Mouse (Mus musculus) monocyte, adult 2 months (primary cell): ENCODE data around the gene Prss46.

Experiments used
- DNase-seq, 2 experiments: peaks; one replicate each; pipeline ENCODE4 v3.0.0; 2022; ENCODE audit warnings: low spot score in 2 of 2, low read depth in 1 of 2

The Prss46 gene

DNA sequence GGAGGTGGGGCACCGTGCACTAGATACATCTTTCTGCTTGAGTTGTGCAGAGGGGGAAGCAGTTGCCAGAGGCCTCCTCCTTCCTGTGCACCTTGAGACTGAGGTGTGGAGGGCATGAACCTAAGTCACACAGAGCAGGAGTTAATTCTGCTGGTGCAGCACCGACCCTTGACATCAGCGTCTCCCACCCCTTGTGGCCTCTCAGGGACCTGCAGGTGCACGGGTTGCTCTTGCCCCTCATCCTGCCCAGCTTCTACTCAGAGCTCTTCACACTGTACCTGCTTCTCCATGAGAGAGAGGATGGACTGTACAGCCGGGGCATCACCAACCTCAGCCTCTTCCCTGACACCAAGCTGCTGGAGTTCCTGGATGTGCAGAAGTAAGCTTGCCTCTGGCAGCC is 51.2 kb downstream of the Prss46 start:
- DNase-seq = no peak

- no peak for DNase-seq
Measured at GRCm38 (mm10) chr9:110895994-110896393, 51.7 kb downstream of the Prss46 start.

- no peak for DNase-seq
Measured at GRCm38 (mm10) chr9:110896595-110896994, 52.3 kb downstream of the Prss46 start.

DNA sequence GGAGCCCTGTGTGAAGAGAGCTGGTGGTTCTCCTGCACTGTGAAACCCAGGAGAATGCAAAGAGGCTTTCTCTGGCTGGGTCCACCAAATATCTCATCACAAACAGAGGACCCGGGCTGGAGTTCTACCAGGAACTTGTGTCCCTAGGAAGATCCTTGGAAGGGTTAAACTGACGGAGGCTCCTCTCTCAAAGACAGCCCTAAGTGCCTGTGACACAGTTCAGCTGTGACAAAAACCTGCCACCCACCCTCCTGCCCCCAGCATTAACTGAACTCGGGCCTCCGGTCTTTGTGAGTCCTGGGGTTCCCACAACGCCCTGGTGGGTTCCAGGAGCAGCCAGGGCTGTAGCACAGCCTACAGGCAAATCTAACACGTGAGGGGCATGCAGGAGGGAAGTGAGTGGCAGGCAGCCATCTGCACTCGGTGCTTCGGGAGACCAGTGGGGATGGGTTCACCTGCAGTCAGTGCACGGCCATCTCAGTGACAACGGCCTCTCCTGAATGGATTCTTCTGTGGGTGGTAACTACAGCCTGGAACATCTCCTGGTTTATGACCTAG is 55.2 kb downstream of the Prss46 start:
- no peak for DNase-seq

DNA sequence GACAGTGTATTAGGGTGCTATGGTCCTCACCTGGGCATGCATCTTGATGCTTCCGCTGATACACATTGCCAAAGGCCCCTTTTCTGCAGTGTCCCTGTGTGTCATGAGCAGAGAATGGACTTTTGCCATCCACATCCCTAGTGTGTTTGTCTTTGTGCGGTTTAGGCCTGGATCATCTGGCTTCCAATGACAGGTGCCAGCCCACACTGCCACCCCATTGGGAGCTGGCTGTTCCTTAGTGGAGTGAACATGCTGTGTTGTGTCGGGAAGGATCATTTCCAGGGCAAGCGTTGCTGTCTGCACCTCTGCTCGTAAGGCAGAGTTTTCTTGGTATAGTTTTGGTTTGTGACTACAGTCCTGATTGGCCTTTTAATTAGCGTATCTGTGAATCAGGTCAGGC is 56.9 kb downstream of the Prss46 start:
- no peak for DNase-seq

- no peak for DNase-seq
Measured at GRCm38 (mm10) chr9:110902271-110902670, 58.0 kb downstream of the Prss46 start.
